Mouse (Mus musculus): ENCODE measurements around the gene Kl.

DNA sequence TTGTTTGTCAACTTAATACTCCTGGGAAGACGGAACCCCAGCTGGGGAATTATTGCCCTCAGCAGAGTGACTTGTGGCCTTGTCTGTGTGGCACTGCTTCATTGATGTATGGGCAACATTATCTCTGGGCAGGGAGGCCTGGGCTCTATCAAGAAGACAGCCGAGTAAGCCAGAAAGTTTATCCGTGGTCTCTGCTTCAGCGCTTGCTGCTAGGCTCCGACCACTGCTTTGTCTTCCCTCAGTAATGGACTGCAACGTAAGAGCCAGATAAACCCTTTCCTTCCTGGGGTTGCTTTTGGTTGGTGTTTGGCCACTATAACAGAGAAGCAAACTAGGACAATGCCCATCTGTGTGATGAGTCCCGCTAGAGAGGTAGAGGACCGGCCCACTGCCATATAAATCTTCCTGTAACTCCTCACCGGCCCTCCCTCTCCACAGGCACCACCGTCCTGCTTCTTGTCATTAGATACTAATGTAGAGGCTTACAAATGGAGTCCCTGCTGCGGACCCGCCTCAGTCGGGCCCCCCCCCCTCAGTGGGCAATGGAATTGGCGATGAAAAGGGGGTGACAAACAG, 25.1 kb downstream of the Kl start:
- no peak for TF ChIP-seq CTCF (IDR thresholded peaks at IDR 0.05; ENCODE audit: insufficient read depth, low read length)
- no peak for TF ChIP-seq POLR2A (IDR thresholded peaks at IDR 0.05; ENCODE audit: borderline replicate concordance, extremely low read depth, low read depth, low read length)
